Mouse (Mus musculus): ENCODE measurements around the gene Smn1. TPM values are rescaled to one million over a fixed set of nuclear protein-coding genes. Genes with fewer than 3 reads are reported as not detected.

Gene Smn1
- 114 and 124 TPM in 2 replicates for polyA plus RNA-seq (2012)

- no peak for TF ChIP-seq GATA1 (IDR thresholded peaks at IDR 0.05; ENCODE audit: low read length)
These were observed at the start of gene Smn1 for GRCm38 (mm10) chr13:100124423-100125257. Smn1 (plus strand) TSS chr13:100124852.

DNA sequence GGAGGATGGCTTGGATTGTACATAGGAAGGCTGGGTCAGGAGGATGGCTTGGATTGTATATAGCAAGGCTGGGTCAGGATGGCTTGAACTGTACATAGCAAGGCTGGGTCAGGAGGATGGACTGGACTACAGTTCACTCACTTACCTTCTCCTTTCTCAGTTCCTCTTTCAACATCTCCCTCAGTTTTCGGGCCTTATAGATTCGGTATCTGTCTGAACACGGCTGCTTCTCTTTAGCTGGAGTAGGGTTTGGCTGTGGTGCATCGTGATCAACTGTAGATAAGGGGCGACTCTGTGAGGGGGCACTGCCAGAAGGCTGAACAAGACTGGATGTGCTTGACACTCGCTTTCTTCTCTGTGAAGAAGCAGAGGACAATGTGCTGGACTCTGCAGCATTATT, 25.8 kb upstream of the Smn1 start:
- no peak for TF ChIP-seq GATA1 (IDR thresholded peaks at IDR 0.05; ENCODE audit: low read length)

- TF ChIP-seq GATA1 (IDR thresholded peaks at IDR 0.05; ENCODE audit: low read length): no peak
These were observed 21.5 kb upstream of the Smn1 start for GRCm38 (mm10) chr13:100103052-100103658.

DNA sequence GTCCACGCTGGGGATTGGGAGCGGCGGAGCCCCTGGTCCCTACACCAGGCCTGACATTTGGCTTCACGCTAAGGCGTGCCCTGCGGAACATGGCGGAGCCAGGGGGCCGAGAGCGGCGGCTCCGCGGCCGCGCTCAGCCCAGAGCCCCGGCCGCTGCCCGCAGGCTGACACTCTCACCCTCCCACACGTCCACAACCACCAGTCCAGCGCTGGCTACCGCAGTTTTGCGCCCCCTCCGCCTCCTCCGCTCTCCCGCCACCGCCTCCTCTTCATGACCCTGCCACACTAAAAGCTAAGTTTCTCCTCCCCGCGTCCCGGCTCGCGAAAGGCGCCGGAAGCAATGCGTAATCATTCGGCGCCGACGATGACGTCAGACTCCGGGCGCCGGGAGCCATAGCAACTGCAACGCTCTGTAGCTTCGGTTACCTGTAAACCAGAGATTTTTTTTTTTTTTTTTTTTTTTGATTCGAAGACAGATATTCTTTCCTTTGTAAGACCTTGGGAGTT, 20.9 kb upstream of the Smn1 start, which contains the start of gene Bdp1:
Gene Bdp1 (minus strand): TSS at position 323 of the 507 bp plus-strand sequence.
- TF ChIP-seq GATA1 (IDR thresholded peaks at IDR 0.05; ENCODE audit: low read length): no peak

- no peak for TF ChIP-seq GATA1 (IDR thresholded peaks at IDR 0.05; ENCODE audit: low read length)
These were observed 16.8 kb upstream of the Smn1 start, which contains the start of gene Serf1 for GRCm38 (mm10) chr13:100107652-100108472. Serf1 (plus strand) TSS chr13:100108012.

DNA sequence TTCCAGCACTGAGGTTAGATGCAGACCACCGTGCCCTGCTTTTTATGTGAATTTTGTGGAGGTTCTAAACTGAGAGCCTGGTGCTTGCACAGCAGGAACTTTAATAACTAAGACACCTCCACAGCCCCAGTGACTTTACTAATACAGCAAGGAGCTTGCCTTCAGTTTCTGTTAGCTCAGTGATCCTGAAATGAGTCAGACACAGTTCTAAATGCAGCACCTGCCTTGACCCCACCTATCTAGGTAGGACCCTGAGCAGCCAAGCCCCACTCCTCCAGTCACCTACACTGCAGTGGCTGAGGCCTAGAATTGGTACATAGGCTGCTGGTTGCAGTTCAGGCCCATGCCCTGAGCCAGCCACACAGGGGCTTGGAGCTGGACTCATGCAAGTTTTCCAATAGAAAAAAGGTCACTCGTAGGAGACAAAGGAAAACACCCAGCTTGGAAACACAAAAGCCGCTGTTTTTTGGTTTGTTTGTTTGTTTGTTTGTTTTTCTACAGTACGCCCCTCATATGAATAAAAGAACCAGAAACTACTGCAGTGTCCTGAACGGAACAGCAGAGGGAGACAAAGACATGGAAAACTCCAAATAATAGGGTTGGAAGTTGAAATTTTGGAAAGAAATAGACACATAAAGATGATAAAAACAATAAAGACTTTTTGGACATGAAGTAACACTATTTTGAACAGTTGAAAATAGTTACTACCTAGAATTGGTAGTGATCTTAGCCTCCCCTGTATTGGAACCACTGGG, 12.3 kb upstream of the Smn1 start:
- no peak for TF ChIP-seq GATA1 (IDR thresholded peaks at IDR 0.05; ENCODE audit: low read length)

GRCm38 (mm10) chr13:100123970-100124369, 682 bp upstream of the Smn1 start:
- no peak for TF ChIP-seq GATA1 (IDR thresholded peaks at IDR 0.05; ENCODE audit: low read length)

GRCm38 (mm10) chr13:100125258-100125643, 599 bp downstream of the Smn1 start:
- TF ChIP-seq GATA1 (IDR thresholded peaks at IDR 0.05; ENCODE audit: low read length): no peak

DNA sequence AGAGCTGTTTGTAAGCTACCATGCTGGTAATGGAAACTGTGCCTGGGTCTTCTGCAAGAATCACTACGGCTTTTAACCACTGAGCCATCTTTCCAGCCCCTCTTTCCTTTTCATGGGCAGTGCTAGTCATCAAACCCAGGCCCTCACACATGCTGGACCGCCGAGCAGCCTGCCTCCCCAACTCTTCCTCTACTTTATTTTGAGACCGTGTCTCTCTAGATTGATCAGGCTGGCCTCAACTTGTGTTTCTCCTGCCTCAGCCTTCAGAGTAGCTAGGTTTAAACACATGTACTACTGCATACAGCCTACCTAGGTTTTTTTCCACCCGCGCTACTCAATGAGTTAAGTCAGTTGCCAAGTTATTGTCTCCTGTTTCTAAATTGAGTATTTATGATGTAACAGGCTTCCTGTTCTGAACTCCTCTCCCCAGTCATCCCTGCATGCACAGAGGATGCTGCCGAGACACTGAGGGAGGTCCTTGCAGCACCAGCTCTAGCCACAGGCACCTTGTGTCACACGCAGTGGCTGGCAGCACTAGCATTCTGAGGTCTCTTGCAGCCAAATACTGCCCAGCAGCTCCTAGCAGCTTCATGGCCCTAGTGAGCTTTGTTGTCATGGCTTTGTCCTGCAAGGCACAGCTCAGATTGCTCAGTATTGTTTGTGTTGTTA, 17.1 kb downstream of the Smn1 start:
- no peak for TF ChIP-seq GATA1 (IDR thresholded peaks at IDR 0.05; ENCODE audit: low read length)

DNA sequence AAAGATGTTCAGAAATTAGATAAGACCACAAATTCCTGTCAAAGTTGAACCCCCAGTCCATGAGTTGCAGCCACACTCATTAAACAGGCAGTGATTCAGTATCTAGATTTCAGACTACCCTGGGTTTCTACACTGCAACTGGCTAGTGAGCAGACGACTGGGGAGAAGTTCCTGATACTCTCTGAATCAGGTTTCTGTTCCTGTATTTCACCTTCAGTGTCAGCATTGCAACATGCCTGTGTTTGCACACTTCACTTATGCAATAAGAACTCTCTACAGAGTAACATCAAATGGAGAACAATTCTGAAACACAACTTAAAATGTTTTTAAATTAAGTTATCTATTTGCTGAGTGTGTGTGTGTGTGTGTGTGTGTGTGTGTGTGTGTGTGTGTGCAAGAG, 28.0 kb downstream of the Smn1 start:
- no peak for TF ChIP-seq GATA1 (IDR thresholded peaks at IDR 0.05; ENCODE audit: low read length)

GRCm38 (mm10) chr13:100156624-100157023, 32.0 kb downstream of the Smn1 start:
- no peak for TF ChIP-seq GATA1 (IDR thresholded peaks at IDR 0.05; ENCODE audit: low read length)

Other genes starting within 250 kb of the Smn1 start
- not detected in 2 replicates for gene Cartpt, start 223.8 kb upstream of the Smn1 start, polyA plus RNA-seq (2012)
- gene Mccc2, start 109.2 kb upstream of the Smn1 start, polyA plus RNA-seq (2012): not detected in 2 replicates
- gene Bdp1, start 20.8 kb upstream of the Smn1 start, polyA plus RNA-seq (2012): 6.9 and 7.5 TPM in 2 replicates
- gene Serf1, start 16.8 kb upstream of the Smn1 start, polyA plus RNA-seq (2012): 31.9 and 41.6 TPM in 2 replicates
- gene Naip2, start 77.2 kb downstream of the Smn1 start, polyA plus RNA-seq (2012): 0.16 and 0.24 TPM in 2 replicates
- 0.03 TPM in 1 of 2 replicates, not detected in the other for gene Naip5, start 121.5 kb downstream of the Smn1 start, polyA plus RNA-seq (2012)
- 0.04 and 0.10 TPM in 2 replicates for gene Naip6, start 192.8 kb downstream of the Smn1 start, polyA plus RNA-seq (2012)